Mouse (Mus musculus) hindbrain, embryonic 15.5 days (tissue): ENCODE measurements around the gene Olfr868. TPM values are rescaled to one million over a fixed set of nuclear protein-coding genes. Genes with fewer than 3 reads are reported as not detected.

Source experiments
- ATAC-seq: fragments of 200-750 bp; cut with Nextera tagmentation; 2 replicates; pipeline ENCODE4 v1.8.0; 2017; ENCODE audit warnings: low read depth, moderate number of reproducible peaks, moderate TSS enrichment; ENCODE audit not compliant: low FRiP score
- H3K27ac ChIP-seq: fragments of 300-500 bp; sonication (generic); replicated peaks from 2 replicates; pipeline ENCODE4 v1.5.1; 2015; ENCODE audit warnings: mild to moderate bottlenecking, inconsistent platforms
- H3K27me3 ChIP-seq: fragments of 300-500 bp; sonication (generic); 2 replicates; pipeline ENCODE4 v1.6.1; 2015; ENCODE audit warnings: control low read depth, inconsistent platforms
- H3K36me3 ChIP-seq: fragments of 300-500 bp; sonication (generic); 2 replicates; pipeline ENCODE4 v1.6.1; 2015; ENCODE audit warnings: control low read depth, inconsistent platforms
- H3K4me1 ChIP-seq: fragments of 300-500 bp; sonication (generic); replicated peaks from 2 replicates; pipeline ENCODE4 v1.6.1; 2015; ENCODE audit warnings: control low read depth, inconsistent platforms
- H3K4me2 ChIP-seq: fragments of 300-500 bp; sonication (generic); 2 replicates; pipeline ENCODE4 v1.6.1; 2015; ENCODE audit warnings: moderate library complexity, mild to moderate bottlenecking, inconsistent platforms
- H3K4me3 ChIP-seq: fragments of 300-500 bp; sonication (generic); 2 replicates; pipeline ENCODE4 v1.5.1; 2015; ENCODE audit warnings: mild to moderate bottlenecking, inconsistent platforms
- H3K9ac ChIP-seq: fragments of 300-500 bp; sonication (generic); 2 replicates; pipeline ENCODE4 v1.6.1; 2015; ENCODE audit warnings: inconsistent platforms
- H3K9me3 ChIP-seq: fragments of 300-500 bp; sonication (generic); 2 replicates; pipeline ENCODE4 v1.6.1; 2016; ENCODE audit warnings: control low read depth, inconsistent platforms
- WGBS: fragments of 180-500 bp; shearing (Covaris S2); methylation state at CpG from one replicate; pipeline ENCODE4 v1.1.7; 2015; 5-methylcytosine and 5-hydroxymethylcytosine counted together
- polyA plus RNA-seq: library from polyadenylated mRNA; unstranded; fragments of >200 nt; fragmentation: Nextera tagmentation; extraction: Ambion mirVana; gene quantifications from 2 replicates; pipeline ENCODE4 v1.2.1, GENCODE M21; 2015

The Olfr868 gene
- not detected in 2 replicates for polyA plus RNA-seq

GRCm38 (mm10) chr9:20098326-20098725 lies at the start of gene Olfr868:
Gene Olfr868 (plus strand): TSS chr9:20098626.
- Histone ChIP-seq H3K9ac (no peak within 1 kb of the TSS), H3K4me2 (no peak within 1 kb of the TSS), H3K9me3 (peaks cover 1% of the 10 kb centered on the region), H3K36me3 (no peaks in the 10 kb centered on the region), H3K4me3 (no peak within 1 kb of the TSS), H3K27me3 (no peaks in the 10 kb centered on the region), H3K27ac (no peak within 1 kb of the TSS), H3K4me1 (no peaks in the 10 kb centered on the region)
- WGBS: 45% methylated on average over 2 of the region's 2 CpGs
- no peak for ATAC-seq

- 87% methylated on average over 1 of the region's 1 CpGs for WGBS
- Histone ChIP-seq H3K9me3 (0 out of 2 replicates have a peak, but pooled peaks cover 5% of the 10 kb centered on the region), H3K4me1 (no peaks in the 10 kb centered on the region), H3K4me2 (no peak within 1 kb of the TSS), H3K27ac (no peak within 1 kb of the TSS), H3K36me3 (no peaks in the 10 kb centered on the region), H3K4me3 (no peak within 1 kb of the TSS), H3K27me3 (no peaks in the 10 kb centered on the region), H3K9ac (no peak within 1 kb of the TSS)
- no peak for ATAC-seq
Observed at GRCm38 (mm10) chr9:20057462-20057861, 41.0 kb upstream of the Olfr868 start, which contains the start of gene Olfr867. Gene Olfr867 (minus strand): TSS chr9:20057562.

- WGBS: 76% methylated on average over 3 of the region's 3 CpGs
- Histone ChIP-seq H3K4me2 (no peak overlapping the region), H3K4me3 (no peak overlapping the region), H3K36me3 (no peaks in the 10 kb centered on the region), H3K4me1 (no peaks in the 10 kb centered on the region), H3K27ac (no peak overlapping the region), H3K9ac (no peak overlapping the region), H3K9me3 (peaks cover 6% of the 10 kb centered on the region; the same call in 1 of the 2 replicates), H3K27me3 (no peaks in the 10 kb centered on the region)
- ATAC-seq: no peak
Observed at GRCm38 (mm10) chr9:20070236-20070635, 28.2 kb upstream of the Olfr868 start.

- no peaks in the 10 kb centered on the region for H3K36me3 ChIP-seq
- no peak overlapping the region for H3K27ac ChIP-seq
- no peak overlapping the region for H3K4me2 ChIP-seq
- no peak overlapping the region for H3K9ac ChIP-seq
- ATAC-seq: no peak
- H3K4me3 ChIP-seq: no peak overlapping the region
- WGBS: 95% methylated on average over 1 of the region's 1 CpGs
- H3K9me3 ChIP-seq: peaks cover 13% of the 10 kb centered on the region; the same call in 1 of the 2 replicates
- no peaks in the 10 kb centered on the region for H3K27me3 ChIP-seq
- no peaks in the 10 kb centered on the region for H3K4me1 ChIP-seq
Observed at GRCm38 (mm10) chr9:20071291-20071690, 27.1 kb upstream of the Olfr868 start.

- H3K4me3 ChIP-seq: no peak overlapping the region
- WGBS: 65% methylated on average over 7 of the region's 7 CpGs
- no peak overlapping the region for H3K9ac ChIP-seq
- no peaks in the 10 kb centered on the region for H3K36me3 ChIP-seq
- ATAC-seq: no peak
- H3K9me3 ChIP-seq: peaks cover 24% of the 10 kb centered on the region
- no peak overlapping the region for H3K27ac ChIP-seq
- no peaks in the 10 kb centered on the region for H3K27me3 ChIP-seq
- H3K4me2 ChIP-seq: no peak overlapping the region
- no peaks in the 10 kb centered on the region for H3K4me1 ChIP-seq
Observed at GRCm38 (mm10) chr9:20073523-20074177, 24.8 kb upstream of the Olfr868 start.

- ATAC-seq: no peak
- H3K9ac ChIP-seq: no peak within 1 kb of the TSS
- H3K36me3 ChIP-seq: no peaks in the 10 kb centered on the region
- 81% methylated on average over 2 of the region's 2 CpGs for WGBS
- no peak within 1 kb of the TSS for H3K27ac ChIP-seq
- no peaks in the 10 kb centered on the region for H3K4me1 ChIP-seq
- H3K4me3 ChIP-seq: no peak within 1 kb of the TSS
- H3K9me3 ChIP-seq: no peaks in the 10 kb centered on the region
- H3K27me3 ChIP-seq: no peaks in the 10 kb centered on the region
- H3K4me2 ChIP-seq: no peak within 1 kb of the TSS
Observed at GRCm38 (mm10) chr9:20128709-20129108, 30.3 kb downstream of the Olfr868 start, which contains the start of gene Olfr869. Gene Olfr869 (plus strand): TSS chr9:20129009.

GRCm38 (mm10) chr9:20149706-20150105 lies 51.3 kb downstream of the Olfr868 start:
- Histone ChIP-seq H3K36me3 (no peaks in the 10 kb centered on the region), H3K9me3 (0 out of 2 replicates have a peak, but pooled peaks cover 4% of the 10 kb centered on the region), H3K9ac (no peak overlapping the region), H3K4me3 (no peak overlapping the region), H3K4me2 (no peak overlapping the region), H3K27me3 (no peaks in the 10 kb centered on the region), H3K27ac (no peak overlapping the region), H3K4me1 (no peaks in the 10 kb centered on the region)
- 88% methylated on average over 3 of the region's 3 CpGs for WGBS
- no peak for ATAC-seq

Other genes with a start within 250 kb of the Olfr868 start
- gene Olfr860, start 248.9 kb upstream of the Olfr868 start, polyA plus RNA-seq: not detected in 2 replicates
- gene Olfr862, start 210.6 kb upstream of the Olfr868 start, polyA plus RNA-seq: not detected in 2 replicates
- gene Olfr77, start 181.8 kb upstream of the Olfr868 start, polyA plus RNA-seq: 0.08 and 0.14 TPM in 2 replicates
- not detected in 2 replicates for gene Olfr866, start 70.6 kb upstream of the Olfr868 start, polyA plus RNA-seq
- gene Olfr867, start 41.1 kb upstream of the Olfr868 start, polyA plus RNA-seq: not detected in 2 replicates
- gene Olfr869, start 30.4 kb downstream of the Olfr868 start, polyA plus RNA-seq: not detected in 2 replicates
- gene Olfr870, start 75.4 kb downstream of the Olfr868 start, polyA plus RNA-seq: not detected in 2 replicates
- gene Olfr871, start 113.6 kb downstream of the Olfr868 start, polyA plus RNA-seq: not detected in 2 replicates
- not detected in 2 replicates for gene Olfr872, start 138.5 kb downstream of the Olfr868 start, polyA plus RNA-seq
- gene Olfr39, start 183.7 kb downstream of the Olfr868 start, polyA plus RNA-seq: not detected in 2 replicates
- not detected in 2 replicates for gene Olfr873, start 199.9 kb downstream of the Olfr868 start, polyA plus RNA-seq
- 0.18 TPM in 1 of 2 replicates, not detected in the other for gene Olfr18, start 237.5 kb downstream of the Olfr868 start, polyA plus RNA-seq